Mouse (Mus musculus) erythroblast, adult 5-6 weeks (primary cell): ENCODE data around the gene Ctr9. TPM values are rescaled to one million over a fixed set of nuclear protein-coding genes. Genes with fewer than 3 reads are reported as not detected.

Experiments
- ATAC-seq: replicated peaks from 2 replicates; pipeline ENCODE4 v1.8.0; 2016; ENCODE audit warnings: moderate number of reproducible peaks, mild to moderate bottlenecking, moderate TSS enrichment, inconsistent platforms; ENCODE audit not compliant: poor library complexity, low FRiP score, severe bottlenecking
- total RNA-seq, 2 experiments: library from RNA; stranded (forward) in 1 of 2; stranded (reverse) in 1 of 2; fragments of 150-400 nt in 1 of 2; fragments of 200-764, 138-1000 nt in 1 of 2; gene quantifications; 2 replicates each; pipeline versions ENCODE4 v1.2.3 to v1.2.4; 2015 to 2017; ENCODE audit warnings: low replicate concordance in 2 of 2

Ctr9 gene
- total RNA-seq, 2 experiments from 2014 or later = 12.7 to 18.9 TPM

- ATAC-seq = no peak
Observed at GRCm38 (mm10) chr7:111084443-111084842, 55.7 kb downstream of the Ctr9 start.

DNA sequence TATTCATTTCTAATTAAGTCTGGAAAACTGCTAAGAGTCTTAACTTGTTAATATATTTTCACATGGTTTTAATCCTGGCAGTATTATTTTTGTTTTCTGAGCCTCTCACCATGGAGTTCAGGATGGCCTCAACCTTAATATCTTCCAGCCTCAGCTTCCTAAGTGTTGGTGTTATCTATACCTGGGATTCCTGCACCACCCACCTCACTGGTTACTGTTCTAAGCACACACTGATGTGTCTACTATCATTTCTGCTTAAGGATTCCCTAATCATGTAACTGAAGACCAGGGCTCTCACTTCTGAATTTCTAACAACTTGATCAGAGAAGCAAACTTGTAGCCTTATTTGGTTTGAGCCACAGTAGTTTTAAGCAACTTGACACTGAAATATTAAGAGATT lies 56.4 kb downstream of the Ctr9 start:
- ATAC-seq = no peak

- no peak for ATAC-seq
Observed at GRCm38 (mm10) chr7:111095169-111095568, 66.4 kb downstream of the Ctr9 start.

DNA sequence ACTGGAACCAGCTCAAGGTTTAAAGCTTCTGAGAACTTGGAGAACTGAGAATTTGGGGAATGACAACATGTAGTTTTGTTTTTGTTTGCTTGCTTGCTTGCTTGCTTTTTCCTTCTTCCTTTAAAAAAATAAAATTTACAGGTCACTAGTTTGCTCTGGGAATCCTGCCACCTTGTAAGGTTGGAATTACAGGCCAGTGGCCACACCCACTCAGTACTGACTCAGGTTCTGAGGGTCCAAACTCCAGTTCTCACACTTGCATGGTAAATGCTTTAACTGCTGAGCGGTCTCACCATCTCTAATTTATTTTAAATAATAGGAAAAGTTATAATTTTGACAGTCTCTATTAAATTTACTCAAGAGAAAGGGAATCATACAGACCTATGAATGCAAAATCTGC lies 69.4 kb downstream of the Ctr9 start:
- no peak for ATAC-seq

Other genes starting within 250 kb of the Ctr9 start
- 11.0 and 17.8 TPM in 2 replicates for gene Rnf141, start 184.5 kb upstream of the Ctr9 start, total RNA-seq (2015; ENCODE audit: low replicate concordance)
- 12.3 and 14.7 TPM in 2 replicates for gene Rnf141, start 184.5 kb upstream of the Ctr9 start, total RNA-seq (2017; ENCODE audit: low replicate concordance)
- 1.0 TPM in 1 of 2 replicates, not detected in the other for gene Lyve1, start 165.7 kb upstream of the Ctr9 start, total RNA-seq (2015; ENCODE audit: low replicate concordance)
- gene Lyve1, start 165.7 kb upstream of the Ctr9 start, total RNA-seq (2017; ENCODE audit: low replicate concordance) = 0.28 and 1.1 TPM in 2 replicates
- gene Mrvi1, start 46.5 kb upstream of the Ctr9 start, total RNA-seq (2015; ENCODE audit: low replicate concordance) = 1.0 and 1.7 TPM in 2 replicates
- 0.14 and 1.1 TPM in 2 replicates for gene Mrvi1, start 46.5 kb upstream of the Ctr9 start, total RNA-seq (2017; ENCODE audit: low replicate concordance)
- 361 and 474 TPM in 2 replicates for gene Eif4g2, start 54.1 kb downstream of the Ctr9 start, total RNA-seq (2015; ENCODE audit: low replicate concordance)
- gene Eif4g2, start 54.1 kb downstream of the Ctr9 start, total RNA-seq (2017; ENCODE audit: low replicate concordance) = 338 and 576 TPM in 2 replicates